Mouse (Mus musculus): ENCODE results near the gene Ncam1.

The Ncam1 gene

DNA sequence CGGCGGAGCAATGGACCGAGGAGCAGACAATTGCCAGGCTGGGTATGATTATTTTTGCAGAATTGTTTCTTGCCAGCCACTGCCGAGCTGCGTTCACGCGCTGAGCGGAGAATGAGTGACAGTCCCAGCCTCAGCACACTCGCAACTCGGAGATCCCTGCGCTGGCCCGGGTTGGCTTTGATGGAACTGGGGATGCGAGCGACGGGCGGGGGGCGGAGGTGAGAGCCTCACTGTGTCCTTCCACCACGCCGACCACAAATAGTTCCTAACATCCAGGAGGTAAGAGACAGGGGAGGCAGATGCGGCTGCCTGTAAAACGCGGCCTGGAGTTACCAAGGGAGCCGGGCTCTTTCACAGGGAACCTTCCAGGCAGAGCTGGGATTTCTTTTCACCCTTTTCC lies at the start of gene Ncam1:
Gene Ncam1 (minus strand): TSS at position 120 of the 400 bp plus-strand sequence.
- peak; percentile 89 to 92 for DNase-seq

GRCm38 (mm10) chr9:49834013-49834412 lies 35.3 kb upstream of the Ncam1 start:
- no peak for DNase-seq

DNA sequence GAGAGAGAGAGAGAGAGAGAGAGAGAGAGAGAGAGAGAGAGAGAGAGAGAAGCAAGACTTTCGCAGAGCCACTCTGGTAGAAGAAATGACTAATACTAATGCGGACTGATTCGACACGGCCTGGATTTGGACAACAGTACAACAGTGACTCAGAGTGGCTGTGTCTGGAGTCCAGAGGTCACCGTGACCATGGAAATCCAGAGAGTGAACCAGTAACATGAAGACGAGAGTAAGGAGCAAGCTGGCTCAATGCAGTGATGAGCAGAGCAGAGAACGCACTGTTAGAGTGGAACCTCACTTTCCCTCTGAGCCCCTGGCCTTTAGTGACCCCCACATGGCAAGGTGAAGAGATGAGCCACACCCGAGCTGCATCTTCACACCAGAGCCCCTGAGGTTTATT lies 28.9 kb upstream of the Ncam1 start:
- no peak for DNase-seq

DNA sequence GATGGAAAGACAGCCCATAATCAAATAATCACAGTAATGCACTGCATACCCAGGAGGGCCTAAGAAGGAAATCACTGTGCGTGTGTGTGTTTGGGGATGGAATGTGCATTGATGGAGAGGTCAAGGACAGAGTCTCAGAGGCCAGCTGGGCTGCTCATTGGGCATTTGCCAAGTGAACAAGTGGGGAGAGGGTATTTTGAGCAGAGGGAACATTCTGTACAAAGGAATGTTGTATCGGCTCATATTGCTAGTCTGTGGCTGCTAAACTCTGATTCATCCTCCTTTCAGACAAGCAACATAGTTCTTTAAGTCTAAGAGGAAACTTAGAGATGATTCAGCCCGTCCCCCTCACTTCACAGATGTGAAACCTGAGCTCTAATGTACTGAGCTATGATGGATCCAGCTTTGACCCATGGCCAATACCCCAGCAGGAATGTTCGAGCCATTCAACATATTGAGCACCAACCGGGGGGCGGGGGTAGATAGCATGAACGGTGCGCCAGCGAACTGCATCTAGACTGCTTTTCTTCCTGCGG lies 17.5 kb upstream of the Ncam1 start:
- DNase-seq, result no peak

- DNase-seq, result no peak
These were observed 15.7 kb upstream of the Ncam1 start for GRCm38 (mm10) chr9:49814442-49814841.

- DNase-seq, result peak; percentile 41 to 48
These were observed 4.5 kb upstream of the Ncam1 start for GRCm38 (mm10) chr9:49803222-49803621.

DNA sequence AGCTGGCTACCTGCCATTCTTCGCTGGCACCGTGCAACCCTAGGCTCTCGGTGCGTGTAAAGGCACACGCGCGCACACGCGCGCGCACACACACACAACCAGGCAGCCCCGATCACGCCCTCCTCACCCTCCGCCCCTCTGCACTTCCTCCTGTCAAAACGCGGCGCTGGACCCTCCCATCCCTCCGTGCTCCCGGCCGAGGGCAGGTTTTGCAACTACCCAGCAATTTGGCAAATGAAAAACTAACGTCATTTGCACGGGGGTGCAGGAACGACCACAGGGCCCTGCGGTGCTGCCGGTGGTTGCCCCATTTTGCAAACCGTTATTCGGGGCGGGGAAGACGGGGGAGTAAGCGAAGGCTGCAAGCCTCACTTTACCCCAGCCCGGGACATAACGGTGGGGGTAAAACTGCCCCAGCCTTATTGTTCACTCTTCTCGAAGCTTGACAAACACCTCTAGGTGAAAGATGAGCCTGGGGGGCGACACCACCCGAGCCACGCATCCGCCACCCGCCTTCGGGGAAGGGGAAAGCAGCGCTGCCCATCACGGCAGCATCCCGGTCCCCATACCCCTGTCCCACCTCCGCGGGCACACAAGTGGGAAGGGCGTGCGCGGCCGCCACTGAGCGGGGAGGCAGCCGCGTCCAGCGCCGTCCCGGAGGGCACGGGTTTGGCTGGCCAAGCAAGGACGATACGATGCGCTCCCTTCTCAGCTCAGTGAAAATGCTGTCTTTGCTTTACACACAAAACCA lies 729 bp downstream of the Ncam1 start:
- DNase-seq, result peak; percentile 56 to 71

DNA sequence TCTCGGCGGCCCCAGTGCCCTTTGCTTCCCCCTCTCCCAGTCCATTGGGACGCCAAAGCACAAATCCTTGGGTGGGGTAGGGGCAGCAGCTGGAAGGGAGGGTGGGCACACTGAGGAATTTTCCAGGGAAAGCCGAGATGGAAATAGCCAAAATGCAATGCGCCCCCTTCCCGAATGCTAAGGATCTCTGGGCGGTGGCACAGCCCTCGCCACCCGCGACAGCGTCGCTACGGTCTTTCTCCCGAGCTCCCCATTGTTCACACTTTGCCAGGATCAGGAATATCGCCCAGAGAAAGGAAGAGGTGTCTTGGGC lies 1.3 kb downstream of the Ncam1 start:
- no peak for DNase-seq

- peak; percentile 60 to 77 for DNase-seq
These were observed 1.9 kb downstream of the Ncam1 start for GRCm38 (mm10) chr9:49796618-49797507.

- no peak for DNase-seq
These were observed 2.8 kb downstream of the Ncam1 start for GRCm38 (mm10) chr9:49795881-49796280.

- DNase-seq, result no peak
These were observed 4.7 kb downstream of the Ncam1 start for GRCm38 (mm10) chr9:49793987-49794550.

- DNase-seq, result no peak
These were observed 5.5 kb downstream of the Ncam1 start for GRCm38 (mm10) chr9:49793241-49793640.

- DNase-seq, result no peak
These were observed 6.1 kb downstream of the Ncam1 start for GRCm38 (mm10) chr9:49792646-49793045.

- DNase-seq, result no peak
These were observed 17.5 kb downstream of the Ncam1 start for GRCm38 (mm10) chr9:49781016-49781772.

DNA sequence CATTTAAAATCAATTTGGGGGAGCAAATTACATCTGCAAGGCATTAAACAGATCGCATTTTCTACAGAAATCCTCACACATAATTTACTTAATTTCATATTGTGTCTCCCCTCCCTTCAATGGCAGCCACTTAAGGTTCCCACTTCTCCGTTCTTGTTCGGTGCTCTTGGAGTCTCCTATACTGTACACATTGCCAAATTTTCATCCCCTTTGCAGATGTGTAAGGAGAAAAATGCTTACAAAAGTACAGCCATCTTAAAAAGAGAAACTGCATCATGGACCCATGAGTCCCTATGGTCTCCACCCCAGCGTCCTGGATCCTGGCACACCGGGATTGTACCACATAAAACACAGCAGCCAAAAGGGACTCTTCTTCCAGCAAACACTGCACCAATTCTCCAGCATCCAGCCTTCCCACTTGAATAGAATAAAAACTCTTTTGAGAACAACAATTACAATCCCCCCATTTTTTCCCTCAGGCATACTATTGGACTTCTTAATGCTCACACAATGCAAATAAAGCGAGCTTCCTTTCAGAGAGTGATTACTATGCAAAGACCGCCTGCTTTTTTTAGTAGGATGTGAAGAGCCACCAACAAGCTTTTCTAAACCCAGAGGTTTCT lies 21.6 kb downstream of the Ncam1 start:
- DNase-seq, result no peak

GRCm38 (mm10) chr9:49766634-49767033 lies 32.1 kb downstream of the Ncam1 start:
- no peak for DNase-seq

- no peak for DNase-seq
These were observed 38.2 kb downstream of the Ncam1 start for GRCm38 (mm10) chr9:49760571-49760970.

DNA sequence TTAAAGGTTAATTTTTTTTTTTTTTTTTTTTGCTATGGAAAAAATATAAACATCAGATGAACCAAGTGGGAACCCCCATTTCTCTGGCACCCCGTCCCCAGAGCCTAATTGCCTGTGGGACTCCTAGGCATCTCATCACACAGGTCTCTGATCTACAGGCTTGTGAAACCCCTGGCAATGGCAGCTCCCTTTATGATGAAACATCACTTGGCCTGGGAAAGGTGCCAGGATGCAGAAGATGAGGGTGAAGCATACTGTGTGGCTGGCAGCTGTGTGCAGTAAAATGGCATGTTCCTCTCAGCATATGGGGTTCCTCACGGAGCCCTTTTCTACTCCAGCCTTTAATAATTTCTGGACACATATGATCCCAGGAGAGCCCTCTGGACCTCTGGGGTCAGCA lies 40.3 kb downstream of the Ncam1 start:
- DNase-seq, result no peak

- no peak for DNase-seq
These were observed 40.7 kb downstream of the Ncam1 start for GRCm38 (mm10) chr9:49757986-49758385.

DNA sequence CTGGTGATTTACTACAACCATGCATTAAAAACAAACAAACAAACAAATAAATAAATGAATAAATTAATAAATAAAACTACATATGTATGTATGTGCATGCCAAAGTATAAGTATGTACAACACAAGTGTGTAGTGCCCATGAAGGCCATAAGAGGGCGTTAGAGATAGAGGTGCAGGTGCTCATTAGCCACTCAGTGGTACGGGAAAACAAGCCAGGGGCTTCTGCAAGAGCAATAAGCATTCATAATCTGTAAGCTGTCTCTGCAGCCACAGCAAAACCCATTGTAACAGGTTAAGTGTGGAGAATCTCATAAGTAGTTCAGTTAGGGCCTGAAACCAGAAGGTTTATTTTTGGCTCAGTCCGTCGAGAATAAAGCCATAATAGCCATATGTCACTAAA lies 41.1 kb downstream of the Ncam1 start:
- DNase-seq, result no peak

GRCm38 (mm10) chr9:49756725-49757124 lies 42.0 kb downstream of the Ncam1 start:
- DNase-seq, result no peak

- DNase-seq, result no peak
These were observed 43.5 kb downstream of the Ncam1 start for GRCm38 (mm10) chr9:49755214-49755613.

Measured in kidney, postnatal 25 days (tissue).